Mouse (Mus musculus) G1E (cell line): ENCODE data around the gene Adcy3.
A peak's percentile ranks its signal among the peaks of the same experiment; 100 is the strongest.

ENCODE experiments used
- CTCF ChIP-seq: IDR thresholded peaks from 2 replicates; pipeline ENCODE4 v1.5.1; 2012; ENCODE audit warnings: low read depth, low read length, inconsistent platforms, mixed read lengths
- GATA1 ChIP-seq: IDR thresholded peaks from 2 replicates; pipeline ENCODE4 v1.6.1; 2012; ENCODE audit warnings: borderline replicate concordance, low read length, inconsistent platforms, mixed read lengths
- POLR2AphosphoS5 ChIP-seq: IDR thresholded peaks from 2 replicates; pipeline ENCODE4 v1.6.1; 2012; ENCODE audit warnings: low read depth, low read length, inconsistent platforms; ENCODE audit not compliant: insufficient replicate concordance
- TAL1 ChIP-seq: conservative IDR thresholded peaks from 2 replicates; pipeline ENCODE4 v1.6.1; 2012; ENCODE audit warnings: low read depth, low read length, inconsistent platforms, mixed read lengths

GRCm38 (mm10) chr12:4107383-4107782, 25.5 kb upstream of the Adcy3 start:
- peak; percentile 54 for TF ChIP-seq CTCF
- no peak for TF ChIP-seq TAL1
- no peak for TF ChIP-seq GATA1
- TF ChIP-seq POLR2AphosphoS5 = no peak
